Comparison of ENCODE assay signal across 8 mouse cellular contexts in genomic region chr1:35935099-35935651, GRCm38 (mm10).
DNase-seq lines count a peak whose midpoint lies in the region; ATAC-seq lines count a peak whose summit lies in the region.

No protein-coding gene starts in this region.

- no peaks in the 10 kb centered on the region for H3K36me3 ChIP-seq in liver, embryonic 11.5 days (ENCODE audit: control insufficient read depth, insufficient read depth, low read length)
- H3K36me3 ChIP-seq in liver, embryonic 12.5 days: no peaks in the 10 kb centered on the region
- no peaks in the 10 kb centered on the region for H3K36me3 ChIP-seq in hindbrain, embryonic 10.5 days

- H3K27me3 ChIP-seq in liver, embryonic 11.5 days (replicated peaks; ENCODE audit: control insufficient read depth, insufficient read depth, low read length): no peaks in the 10 kb centered on the region
- no peaks in the 10 kb centered on the region for H3K27me3 ChIP-seq in liver, embryonic 12.5 days (replicated peaks)
- H3K27me3 ChIP-seq in hindbrain, embryonic 10.5 days (ENCODE audit: insufficient read depth, poor library complexity, severe bottlenecking): no peaks in the 10 kb centered on the region

- H3K9me3 ChIP-seq in liver, embryonic 11.5 days (ENCODE audit: control insufficient read depth, low read length): no peaks in the 10 kb centered on the region
- H3K9me3 ChIP-seq in liver, embryonic 12.5 days (replicated peaks): no peaks in the 10 kb centered on the region
- no peaks in the 10 kb centered on the region for H3K9me3 ChIP-seq in hindbrain, embryonic 10.5 days

- 45% methylated on average over 7 of the region's 7 CpGs for WGBS in liver, embryonic 11.5 days
- WGBS in liver, embryonic 12.5 days (ENCODE audit: insufficient replicate concordance): 39% methylated on average over 7 of the region's 7 CpGs
- 65% methylated on average over 7 of the region's 7 CpGs for WGBS in hindbrain, embryonic 10.5 days

- H3K4me2 ChIP-seq in liver, embryonic 11.5 days: no peak overlapping the region
- H3K4me2 ChIP-seq in liver, embryonic 12.5 days: no peak overlapping the region

- DNase-seq in liver, embryonic 11.5 days (ENCODE audit: low spot score): no peak
- peak; percentile 17 to 19 for DNase-seq in frontal cortex, postnatal 14 days (ENCODE audit: low spot score in 2 of 2)
- DNase-seq in right cerebral cortex, postnatal 25 days: peak; percentile 45
- no peak for DNase-seq in spleen, adult 18-20 months
- DNase-seq in hindbrain, embryonic 10.5 days (ENCODE audit: low spot score): no peak
- no peak for DNase-seq in kidney, adult 9 months

- H3K9ac ChIP-seq in liver, embryonic 11.5 days (ENCODE audit: low read depth, low read length): no peak overlapping the region
- no peak overlapping the region for H3K9ac ChIP-seq in liver, embryonic 12.5 days

- no peak overlapping the region; the same call in 1 of the 2 replicates for H3K27ac ChIP-seq in liver, embryonic 11.5 days (ENCODE audit: low read depth, low read length)
- no peak overlapping the region for H3K27ac ChIP-seq in liver, embryonic 12.5 days
- H3K27ac ChIP-seq in hindbrain, embryonic 10.5 days: no peak overlapping the region

- peaks cover 11% of the 10 kb centered on the region; the same call in 1 of the 2 replicates for H3K4me1 ChIP-seq in liver, embryonic 11.5 days (replicated peaks; ENCODE audit: control insufficient read depth, insufficient read depth, low read length)
- H3K4me1 ChIP-seq in liver, embryonic 12.5 days: peaks cover 14% of the 10 kb centered on the region
- no peaks in the 10 kb centered on the region for H3K4me1 ChIP-seq in hindbrain, embryonic 10.5 days (replicated peaks)

- 0 out of 2 replicates have a peak, but pooled peaks have one; percentile 48 for ATAC-seq in liver, embryonic 11.5 days (replicated peaks; ENCODE audit: low FRiP score)
- ATAC-seq in liver, embryonic 12.5 days: no peak; the same call in 1 of the 2 replicates
- ATAC-seq in inflammation-experienced regulatory T-cells, adult 6 months: peak; percentile 89

- H3K4me3 ChIP-seq in liver, embryonic 11.5 days (ENCODE audit: low read depth, low read length): no peak overlapping the region
- no peak overlapping the region for H3K4me3 ChIP-seq in liver, embryonic 12.5 days
- no peak overlapping the region for H3K4me3 ChIP-seq in hindbrain, embryonic 10.5 days

Comparison
In these comparisons a context has a peak if more than half of its experiments do, and no peak if none do; other contexts are left out.
1. DNase-seq: peak in frontal cortex, postnatal 14 days (2 of 2) and right cerebral cortex, postnatal 25 days (single experiment); none in liver, embryonic 11.5 days (single experiment), spleen, adult 18-20 months (0 of 2), hindbrain, embryonic 10.5 days (single experiment) and kidney, adult 9 months (single experiment).